Mouse (Mus musculus): Measurements from ENCODE around the gene Slc30a4. TPM values are rescaled to one million over a fixed set of nuclear protein-coding genes. Genes with fewer than 3 reads are reported as not detected.

The Slc30a4 gene
- total RNA-seq, 2 experiments from 2014 or later = 0.43 TPM; not detected in 1

DNA sequence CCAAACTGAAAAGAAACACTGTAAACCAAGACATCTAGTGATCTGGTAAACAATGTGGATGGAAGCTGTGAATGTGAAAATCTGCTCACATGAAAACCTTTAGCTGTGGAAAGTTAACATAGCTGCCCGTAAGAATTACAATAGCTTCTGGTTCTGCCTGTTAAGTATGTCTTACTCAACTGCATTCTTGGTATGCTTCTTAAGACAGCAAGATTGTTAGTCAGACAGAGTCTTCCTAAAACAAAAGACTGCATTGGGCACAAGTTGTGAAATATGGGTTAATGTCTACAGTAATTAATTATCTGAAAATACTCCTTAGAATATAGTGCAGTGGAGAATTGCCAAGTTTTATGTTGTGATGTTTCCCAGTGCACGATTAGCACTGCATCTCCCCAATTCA, 19.9 kb downstream of the Slc30a4 start:
- ATAC-seq (replicated peaks; ENCODE audit: low FRiP score, poor library complexity, severe bottlenecking) = no peak

DNA sequence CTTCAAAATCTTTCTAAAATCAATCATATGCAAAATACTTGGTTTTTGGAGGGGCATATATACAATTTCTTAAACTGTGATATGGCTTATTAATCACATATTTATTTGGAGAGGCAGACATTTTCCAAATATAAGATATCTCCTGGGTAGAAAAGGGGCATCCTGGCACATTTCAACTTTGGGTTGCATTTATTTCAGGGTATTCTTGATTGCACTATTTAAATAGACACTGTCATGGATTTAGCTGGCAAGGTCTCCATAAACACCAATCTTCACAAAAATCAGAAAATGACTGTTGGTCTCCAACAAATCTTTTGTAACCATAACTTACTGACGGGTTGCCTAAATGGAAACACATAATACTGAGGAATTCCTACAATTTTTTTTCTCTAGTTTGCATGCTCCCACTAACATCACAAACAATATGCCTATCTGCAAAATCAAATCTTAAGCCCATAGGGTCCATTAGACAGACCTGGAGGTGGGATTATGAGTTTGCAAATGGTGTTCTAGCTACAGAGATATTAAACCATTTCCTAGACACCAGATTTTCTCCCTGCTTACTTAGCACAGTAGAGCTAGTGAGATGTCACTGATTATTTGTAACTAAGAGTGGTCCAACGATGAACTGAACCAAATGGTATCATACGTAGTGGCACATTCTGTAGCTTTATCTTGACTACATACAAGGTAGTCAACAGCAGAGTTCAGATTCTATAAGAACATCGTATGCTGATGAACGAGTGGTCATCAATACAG, 20.9 kb downstream of the Slc30a4 start:
- ATAC-seq (replicated peaks; ENCODE audit: low FRiP score, poor library complexity, severe bottlenecking) = peak; percentile 55

GRCm38 (mm10) chr2:122675126-122675525, 27.3 kb downstream of the Slc30a4 start:
- ATAC-seq (replicated peaks; ENCODE audit: low FRiP score, poor library complexity, severe bottlenecking) = no peak

DNA sequence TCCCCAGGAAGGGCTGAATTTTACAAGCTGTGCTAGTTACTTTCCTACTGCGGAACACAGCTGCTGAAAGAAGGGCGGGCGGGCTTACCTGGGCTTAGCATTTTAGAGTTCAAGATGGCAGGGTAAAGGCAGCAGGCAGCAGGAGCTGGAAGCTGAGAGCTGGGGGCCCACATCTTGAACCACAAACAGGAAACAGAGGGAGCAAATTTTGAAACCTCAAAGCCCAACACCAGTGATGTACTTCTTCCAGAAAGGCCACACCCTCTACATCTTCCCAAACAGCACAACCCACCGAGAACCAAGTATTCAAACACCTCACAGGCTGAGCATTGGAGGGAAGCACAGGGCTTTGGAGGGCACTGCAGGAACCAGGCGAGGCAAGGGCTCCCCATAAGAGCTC, 29.6 kb downstream of the Slc30a4 start:
- ATAC-seq (replicated peaks; ENCODE audit: low FRiP score, poor library complexity, severe bottlenecking) = no peak

DNA sequence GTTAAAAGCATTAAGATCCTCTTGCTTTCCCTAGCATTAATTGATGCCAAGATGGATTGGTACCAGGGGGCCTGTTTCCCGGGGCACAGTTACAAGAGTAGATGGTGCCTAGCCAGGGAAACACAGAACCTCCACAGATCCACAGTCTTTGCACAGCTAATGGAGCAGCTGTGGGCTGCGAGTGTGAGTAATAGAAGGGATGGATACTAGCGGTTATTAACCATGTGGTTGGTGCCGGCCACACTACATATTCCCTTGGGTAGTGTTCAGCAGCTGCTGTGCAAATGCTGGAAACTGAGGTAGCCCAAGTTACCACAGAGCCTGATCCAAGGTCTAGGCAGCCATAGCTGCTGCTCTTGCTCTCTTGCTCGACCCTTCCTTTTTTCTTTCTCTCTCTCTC, 30.7 kb downstream of the Slc30a4 start:
- ATAC-seq (replicated peaks; ENCODE audit: low FRiP score, poor library complexity, severe bottlenecking) = no peak

- ATAC-seq (replicated peaks; ENCODE audit: low FRiP score, poor library complexity, severe bottlenecking) = no peak
Measured at GRCm38 (mm10) chr2:122667856-122668255, 34.6 kb downstream of the Slc30a4 start.

GRCm38 (mm10) chr2:122665973-122666875, 36.2 kb downstream of the Slc30a4 start:
- 0 out of 2 replicates have a peak, but pooled peaks have one; percentile 55 for ATAC-seq (replicated peaks; ENCODE audit: low FRiP score, poor library complexity, severe bottlenecking)

- ATAC-seq (replicated peaks; ENCODE audit: low FRiP score, poor library complexity, severe bottlenecking) = no peak
Measured at GRCm38 (mm10) chr2:122665253-122665972, 37.0 kb downstream of the Slc30a4 start.

DNA sequence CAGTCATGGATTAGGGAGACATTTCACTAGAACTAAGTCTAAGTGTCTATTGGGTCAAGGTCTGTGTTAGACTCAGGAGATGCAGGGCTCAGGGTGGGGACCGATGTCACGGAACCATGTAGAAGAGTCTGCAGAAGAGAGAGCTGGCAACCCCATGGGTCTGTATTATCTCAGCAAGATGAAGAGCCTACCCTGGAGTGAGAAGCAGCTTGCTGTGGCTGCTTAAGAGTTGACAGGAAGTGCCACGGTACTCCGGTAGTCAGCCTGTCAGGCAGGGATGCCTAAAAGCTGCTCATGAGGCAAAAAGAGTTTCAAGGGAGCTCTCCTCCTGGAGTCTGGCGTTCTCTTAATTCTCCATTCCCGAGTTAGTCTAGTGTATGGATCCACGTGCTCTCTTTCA, 42.6 kb downstream of the Slc30a4 start:
- ATAC-seq (replicated peaks; ENCODE audit: low FRiP score, poor library complexity, severe bottlenecking) = no peak

DNA sequence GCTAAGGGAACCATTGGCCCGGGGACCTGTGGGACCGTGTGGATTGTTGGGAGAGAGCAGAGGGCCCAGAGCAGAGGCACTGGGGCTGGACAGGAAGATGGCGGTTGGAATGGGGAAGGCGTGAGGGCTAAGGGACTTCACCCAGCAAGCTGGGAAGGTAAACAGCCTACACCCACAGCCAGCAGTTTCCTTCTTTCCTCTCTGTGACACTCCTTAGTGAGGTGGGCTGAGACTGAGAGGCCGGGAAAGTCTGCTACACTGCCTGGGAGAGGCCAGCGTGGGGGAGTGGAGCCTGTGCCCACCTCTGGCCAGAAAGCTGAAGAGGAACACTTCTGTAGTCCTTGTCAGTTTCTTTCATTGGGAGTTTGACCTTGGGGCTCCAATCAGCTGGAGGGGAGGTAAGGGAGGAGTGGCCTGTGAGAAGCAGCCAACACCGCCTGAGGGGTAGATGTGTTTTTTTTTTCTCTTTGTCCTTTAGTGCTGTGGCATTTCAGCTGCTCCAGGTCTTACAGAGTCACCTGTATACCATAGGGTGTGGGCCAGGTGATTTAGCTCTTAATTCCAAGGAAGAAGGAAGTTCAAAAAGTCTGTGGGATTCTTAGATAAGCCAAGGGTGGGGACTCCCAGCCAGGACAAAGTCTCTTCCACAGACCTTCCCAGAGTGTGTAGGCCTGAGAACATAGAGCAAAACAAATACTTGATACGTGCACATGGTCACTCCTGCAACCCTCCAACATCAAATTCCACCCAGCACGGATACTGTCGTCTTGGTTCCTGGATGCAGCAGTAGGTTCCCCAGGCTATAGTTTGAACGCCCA, 44.5 kb downstream of the Slc30a4 start:
- no peak for ATAC-seq (replicated peaks; ENCODE audit: low FRiP score, poor library complexity, severe bottlenecking)

- ATAC-seq (replicated peaks; ENCODE audit: low FRiP score, poor library complexity, severe bottlenecking) = no peak
Measured at GRCm38 (mm10) chr2:122656767-122657166, 45.7 kb downstream of the Slc30a4 start.

DNA sequence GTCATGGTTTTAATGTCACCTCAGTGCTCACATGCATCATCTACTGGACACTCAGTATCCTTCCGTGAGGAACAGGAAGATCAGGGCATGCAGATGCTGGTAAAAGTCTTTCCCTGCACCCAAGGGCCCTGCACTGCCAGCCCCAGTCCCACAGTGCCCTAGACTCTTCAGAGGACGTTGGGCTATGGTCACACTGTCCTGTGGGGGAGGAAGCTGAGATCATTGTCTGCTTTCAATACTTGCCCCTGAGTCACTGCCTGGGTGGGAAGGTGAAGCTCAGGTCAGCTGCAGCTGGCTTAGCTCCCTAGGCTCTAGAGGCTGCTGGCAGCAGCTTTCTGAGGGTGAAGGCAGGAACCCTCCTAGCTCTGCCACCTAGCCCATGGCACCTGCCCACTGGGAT, 46.4 kb downstream of the Slc30a4 start:
- ATAC-seq (replicated peaks; ENCODE audit: low FRiP score, poor library complexity, severe bottlenecking) = no peak

DNA sequence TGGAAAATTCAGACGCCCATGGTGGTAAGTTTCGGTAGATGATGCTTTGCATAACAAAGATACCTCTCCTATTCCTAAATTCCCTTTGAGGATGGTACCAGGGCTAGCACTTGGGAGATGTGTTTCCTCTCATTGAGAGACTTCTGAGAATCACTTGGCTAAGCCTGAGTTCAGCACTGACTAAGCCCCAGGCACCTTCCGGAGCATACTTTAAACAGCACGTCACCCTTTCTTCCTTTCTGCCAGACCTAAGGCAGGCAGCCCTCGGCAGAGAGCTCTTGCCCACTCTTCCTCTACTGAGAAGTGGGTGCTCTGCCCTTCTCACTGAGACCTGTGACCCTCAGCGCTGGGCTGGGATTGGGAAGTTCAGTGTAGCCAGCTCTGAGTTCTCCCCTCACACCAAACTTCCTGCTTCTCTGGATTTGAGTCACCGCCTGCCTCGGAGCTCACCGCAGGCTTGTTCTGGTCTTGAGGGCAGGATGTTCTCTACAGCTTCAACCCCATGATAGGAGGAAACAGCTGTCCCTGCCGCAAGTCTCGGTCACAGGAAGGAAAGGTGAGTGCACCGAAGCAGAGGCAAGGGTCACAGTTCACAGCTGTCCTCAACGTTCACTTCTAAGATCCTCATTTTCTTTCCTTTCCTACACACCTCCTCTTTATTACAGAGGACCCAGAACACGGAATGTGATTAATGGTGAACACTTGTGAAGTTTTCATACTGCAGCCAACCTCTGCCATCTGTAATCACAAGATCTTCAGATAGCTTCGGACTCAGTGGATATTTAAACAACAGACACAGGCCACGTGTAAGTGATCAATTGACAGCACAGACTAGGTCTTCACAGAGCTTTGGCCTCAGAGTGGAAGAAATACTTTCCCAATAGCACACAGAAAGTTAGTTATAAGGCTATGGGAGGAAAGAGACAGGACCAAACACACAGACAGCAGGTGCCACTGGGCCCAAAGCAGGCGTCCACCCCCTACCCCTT, 50.1 kb downstream of the Slc30a4 start:
- no peak for ATAC-seq (replicated peaks; ENCODE audit: low FRiP score, poor library complexity, severe bottlenecking)

DNA sequence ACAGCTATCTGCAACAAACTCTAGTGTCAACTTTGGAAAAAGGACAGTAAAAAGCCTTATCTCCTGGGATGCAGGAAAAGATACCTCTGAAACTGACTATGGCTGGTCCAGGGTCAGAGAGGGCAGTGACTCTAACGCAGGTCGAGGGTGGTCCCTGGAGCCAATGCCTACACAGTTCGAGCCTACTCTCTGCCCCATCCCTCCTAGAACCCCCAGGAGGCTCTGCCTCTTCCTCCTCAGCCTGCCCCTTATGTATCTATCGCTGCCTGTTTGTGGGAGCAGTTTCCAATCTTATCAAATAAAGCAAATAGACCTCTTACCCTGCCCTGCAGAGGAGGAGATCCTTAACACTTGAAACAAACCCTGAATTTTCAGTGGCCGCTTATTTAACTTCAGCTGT, 63.8 kb downstream of the Slc30a4 start:
- no peak for ATAC-seq (replicated peaks; ENCODE audit: low FRiP score, poor library complexity, severe bottlenecking)

DNA sequence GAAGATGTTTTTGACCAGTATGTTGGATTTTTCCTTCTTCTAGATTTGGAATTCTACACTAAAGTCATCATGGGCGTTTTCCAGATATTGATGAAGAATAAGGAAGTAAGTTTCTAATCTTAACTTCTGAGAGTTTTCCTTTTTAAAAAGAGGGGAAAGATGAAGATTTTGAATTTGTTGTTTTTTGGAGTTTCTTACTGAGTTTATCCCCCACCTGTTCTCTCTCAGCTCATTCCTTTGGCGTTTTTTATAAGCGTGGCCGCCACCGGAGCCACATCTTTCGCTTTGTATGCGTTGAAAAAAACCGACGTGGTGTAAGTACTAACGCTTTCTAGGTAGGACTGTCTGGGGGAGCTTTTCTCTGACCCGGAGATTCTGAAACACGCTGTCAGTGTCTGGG, 64.4 kb downstream of the Slc30a4 start:
- no peak for ATAC-seq (replicated peaks; ENCODE audit: low FRiP score, poor library complexity, severe bottlenecking)

GRCm38 (mm10) chr2:122637526-122637997, 64.9 kb downstream of the Slc30a4 start:
- peak; percentile 88 for ATAC-seq (replicated peaks; ENCODE audit: low FRiP score, poor library complexity, severe bottlenecking)

DNA sequence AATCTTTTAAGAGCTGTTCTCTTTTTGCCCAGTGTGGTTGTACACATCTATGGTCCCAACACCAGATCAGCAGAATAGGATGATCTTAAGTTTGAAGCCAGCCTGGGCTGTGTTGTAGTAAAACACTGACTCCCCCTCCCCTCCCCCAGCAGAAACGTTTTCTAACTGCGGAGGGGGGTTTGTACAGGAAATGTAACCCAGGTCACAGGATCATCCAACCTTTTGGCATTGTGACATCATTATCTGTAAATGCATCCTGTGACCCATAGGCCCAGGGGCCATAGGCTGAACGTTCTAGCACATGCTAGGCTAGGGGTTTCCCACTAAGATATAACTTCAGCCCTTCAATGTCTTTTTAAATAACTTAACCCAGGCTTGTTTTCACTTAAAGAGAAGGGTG, 65.8 kb downstream of the Slc30a4 start, which contains the start of gene AA467197:
TSS of gene AA467197 (plus strand) at position 301 of the 400 bp plus-strand sequence.
- no peak for ATAC-seq (replicated peaks; ENCODE audit: low FRiP score, poor library complexity, severe bottlenecking)
